Mouse (Mus musculus) bone marrow, adult 2 months (tissue): ENCODE measurements around the gene Upk1a. TPM values are rescaled to one million over a fixed set of nuclear protein-coding genes. Genes with fewer than 3 reads are reported as not detected.

Source experiments
- H3K27ac ChIP-seq: fragments of 200-500 bp; 2 replicates; pipeline ENCODE4 v1.5.1; 2012; ENCODE audit warnings: low read depth, mild to moderate bottlenecking, control low read depth, inconsistent platforms, low read length; ENCODE audit not compliant: control insufficient read depth, poor library complexity, insufficient read depth
- H3K4me1 ChIP-seq: fragments of 200-500 bp; 2 replicates; pipeline ENCODE4 v1.6.1; 2011; ENCODE audit warnings: low read length; ENCODE audit not compliant: control insufficient read depth, insufficient read depth
- H3K4me3 ChIP-seq: fragments of 200-500 bp; replicated peaks from 2 replicates; pipeline ENCODE3; 2011; ENCODE audit warnings: mild to moderate bottlenecking, low read depth, low read length, control low read depth; ENCODE audit not compliant: control insufficient read depth
- CTCF ChIP-seq: fragments of 200-500 bp; IDR thresholded peaks from 2 replicates; pipeline ENCODE4 v1.5.1; 2011; ENCODE audit warnings: low read length, control low read depth; ENCODE audit not compliant: control insufficient read depth, insufficient read depth
- POLR2A ChIP-seq: fragments of 200-500 bp; IDR thresholded peaks from 2 replicates; pipeline ENCODE4 v1.6.1; 2011; ENCODE audit warnings: low read depth, mild to moderate bottlenecking, control low read depth, low read length, borderline replicate concordance; ENCODE audit not compliant: control insufficient read depth
- WGBS: fragments of 180-500 bp; shearing (Covaris S2); methylation state at CpG from one replicate; pipeline ENCODE4 v1.1.7; 2018; 5-methylcytosine and 5-hydroxymethylcytosine counted together
- polyA plus RNA-seq: library from polyadenylated mRNA; stranded (reverse); fragments of >200 nt; gene quantifications from 2 replicates; pipeline ENCODE4 v1.2.4, GENCODE M21; 2011; ENCODE audit warnings: low replicate concordance; ENCODE audit not compliant: missing spikeins, insufficient read depth, insufficient read length

The Upk1a gene
- polyA plus RNA-seq, 1 experiment: 1.4 TPM

DNA sequence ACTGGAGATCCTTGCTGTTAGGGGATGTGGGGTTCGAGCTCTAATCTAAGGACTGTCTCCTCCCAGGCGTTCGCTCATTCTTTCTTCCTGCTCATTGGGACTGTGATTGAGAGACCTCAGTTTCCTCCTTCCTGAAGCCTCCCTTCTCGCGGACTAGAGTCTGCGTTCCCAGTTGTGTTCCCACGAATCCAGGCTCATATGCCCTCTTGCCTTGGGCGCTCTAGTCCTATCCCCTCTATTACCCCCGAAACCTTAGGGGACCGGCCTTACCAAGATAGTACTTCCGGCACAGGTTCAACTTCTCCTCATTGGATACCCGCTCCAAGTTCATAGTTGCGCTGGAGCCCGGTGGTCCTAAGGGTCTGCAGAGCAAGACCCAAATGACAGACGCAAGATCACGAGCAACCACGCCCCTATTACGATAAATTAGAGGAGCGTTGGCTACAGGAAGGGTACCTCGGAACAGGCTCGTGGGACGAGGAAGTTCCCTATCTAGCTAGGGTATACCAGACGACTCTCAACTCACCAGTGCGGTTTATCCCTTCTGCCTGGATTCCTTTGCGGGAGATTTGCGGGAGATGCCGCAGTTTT is 50.0 kb downstream of the Upk1a start:
- peak overlapping the region; percentile 90 for H3K4me3 ChIP-seq
- H3K4me1 ChIP-seq: peaks cover 3% of the 10 kb centered on the region; the same call in 1 of the 2 replicates
- under 1% methylated on average over 27 of the region's 27 CpGs for WGBS
- TF ChIP-seq POLR2A (no peak), CTCF (no peak)
- H3K27ac ChIP-seq: peak overlapping the region; percentile 17

DNA sequence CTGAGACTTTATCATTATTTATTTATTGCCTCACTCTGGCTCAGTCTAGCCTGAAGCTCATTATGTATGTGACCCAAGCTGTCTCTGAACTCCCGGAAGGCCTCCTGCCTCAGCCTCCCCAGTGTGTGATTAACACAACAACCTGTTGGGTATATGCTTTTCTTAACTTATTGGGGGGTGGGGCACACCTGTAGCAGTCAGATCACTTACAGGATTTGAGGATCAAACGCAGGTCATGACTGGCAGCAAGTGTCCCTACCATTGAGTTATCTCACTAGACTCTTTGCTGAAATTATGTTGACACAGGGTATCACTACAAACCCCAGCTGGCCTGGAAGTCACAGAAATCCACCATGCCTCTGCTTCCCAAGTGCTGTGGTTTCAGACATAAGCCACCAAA is 52.4 kb downstream of the Upk1a start:
- WGBS: 81% methylated on average over 2 of the region's 2 CpGs
- H3K4me1 ChIP-seq: peaks cover 3% of the 10 kb centered on the region; the same call in 1 of the 2 replicates
- H3K27ac ChIP-seq: no peak overlapping the region
- TF ChIP-seq CTCF: no peak
- H3K4me3 ChIP-seq: no peak overlapping the region

DNA sequence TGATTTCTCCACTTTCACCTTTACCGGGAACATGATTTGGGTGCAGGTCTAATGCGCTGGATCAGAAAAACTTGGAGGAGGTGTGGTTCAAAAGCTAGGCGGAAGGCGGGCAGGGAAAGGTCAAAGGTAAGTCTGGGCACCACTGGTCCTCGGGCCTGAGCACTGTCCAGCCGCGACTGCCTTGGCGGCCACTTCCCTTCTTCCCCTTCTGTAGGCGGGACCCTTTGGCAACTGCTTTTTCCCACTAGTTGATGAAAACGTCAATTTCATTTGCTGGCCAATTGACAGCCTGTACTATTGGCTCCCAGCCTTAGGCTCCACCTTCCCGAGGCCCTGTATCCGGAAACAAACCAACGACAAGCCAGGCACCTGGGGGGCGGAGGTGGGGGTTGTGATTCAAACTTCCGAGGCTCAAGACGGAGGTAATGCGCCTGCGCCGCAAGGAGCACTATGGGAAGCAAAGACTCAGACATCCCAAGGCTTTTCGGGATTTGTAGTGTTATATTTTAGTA is 53.1 kb downstream of the Upk1a start, which contains the start of gene Lin37:
TSS of gene Lin37 (minus strand) at position 396 of the 512 bp plus-strand sequence.
- Histone ChIP-seq H3K27ac (peak within 1 kb of the TSS; percentile 66), H3K4me3 (peak within 1 kb of the TSS; percentile 81), H3K4me1 (peaks cover 3% of the 10 kb centered on the region; the same call in 1 of the 2 replicates)
- WGBS: under 1% methylated on average over 20 of the region's 20 CpGs
- TF ChIP-seq CTCF: no peak
- peak; percentile 62; the same call in 1 of the 2 replicates for TF ChIP-seq POLR2A

DNA sequence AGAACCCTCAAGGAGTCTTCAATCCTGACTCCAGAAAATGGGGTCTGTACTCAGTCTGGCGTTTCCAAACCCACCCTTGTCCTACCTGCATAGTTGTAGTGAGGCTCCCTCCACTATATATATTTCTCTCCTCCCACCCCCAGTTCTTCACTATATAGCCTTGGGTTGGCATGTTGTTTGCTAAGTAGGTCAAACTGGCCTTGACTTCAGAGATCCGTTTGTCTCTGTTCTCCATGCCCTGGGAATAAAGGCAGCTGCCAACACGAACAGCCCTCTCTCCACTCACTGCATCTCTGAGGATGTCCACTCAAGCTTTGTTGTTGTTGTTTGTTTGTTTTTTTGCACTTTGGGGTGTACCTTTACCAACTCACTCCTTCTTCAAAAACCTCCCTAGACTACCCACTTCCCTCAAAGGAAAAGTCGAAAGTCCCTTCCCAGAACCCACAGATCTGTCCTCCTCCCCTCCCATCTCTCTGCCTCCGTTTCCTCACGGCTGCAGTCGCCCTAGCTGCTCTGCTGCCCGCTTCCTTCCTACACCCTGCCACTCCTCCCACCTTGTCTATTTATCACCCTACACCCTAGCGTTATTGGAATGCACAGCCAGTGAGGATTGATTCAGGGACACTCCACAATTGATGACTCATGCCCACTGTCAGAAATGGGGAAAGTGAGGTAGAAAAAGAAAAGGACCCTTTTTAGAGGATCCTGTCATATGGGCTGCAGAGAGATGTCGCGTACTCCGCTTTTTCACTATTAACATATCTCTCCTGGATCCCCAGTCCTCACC is 53.8 kb downstream of the Upk1a start:
- TF ChIP-seq POLR2A (no peak), CTCF (no peak)
- peak overlapping the region; percentile 81 for H3K4me3 ChIP-seq
- peak overlapping the region; percentile 66 for H3K27ac ChIP-seq
- WGBS: 6% methylated on average over 12 of the region's 12 CpGs
- H3K4me1 ChIP-seq: peaks cover 2% of the 10 kb centered on the region; the same call in 1 of the 2 replicates

DNA sequence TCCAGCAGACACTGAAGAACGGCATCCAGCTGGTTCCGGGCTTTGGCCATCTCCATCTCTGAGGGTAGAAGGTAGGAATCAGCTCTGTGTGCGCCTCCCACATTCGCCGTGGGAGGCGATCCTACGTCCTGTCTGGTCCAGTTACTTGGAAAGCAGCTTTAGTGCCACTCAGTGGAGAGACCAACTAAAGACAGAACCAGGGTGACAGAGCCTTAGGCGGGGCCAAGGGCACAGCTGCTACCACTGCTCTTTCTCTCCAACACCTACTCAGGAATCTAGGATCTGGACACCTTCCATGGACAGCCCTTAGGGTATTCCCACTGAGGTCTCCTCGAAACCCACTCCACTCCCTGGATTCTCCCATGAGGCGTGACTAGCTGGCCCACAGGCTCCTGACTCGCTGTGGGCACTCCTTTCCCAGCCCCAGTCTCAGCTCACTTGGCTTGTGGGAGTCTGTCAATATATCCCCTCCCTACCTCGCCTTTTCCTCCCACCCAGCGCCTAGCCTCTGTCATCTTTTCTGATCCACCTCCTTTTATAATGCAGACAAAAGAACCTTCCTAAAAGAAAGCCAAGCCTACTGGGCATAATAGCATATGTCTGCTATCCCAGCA is 54.6 kb downstream of the Upk1a start:
- H3K27ac ChIP-seq: no peak overlapping the region

DNA sequence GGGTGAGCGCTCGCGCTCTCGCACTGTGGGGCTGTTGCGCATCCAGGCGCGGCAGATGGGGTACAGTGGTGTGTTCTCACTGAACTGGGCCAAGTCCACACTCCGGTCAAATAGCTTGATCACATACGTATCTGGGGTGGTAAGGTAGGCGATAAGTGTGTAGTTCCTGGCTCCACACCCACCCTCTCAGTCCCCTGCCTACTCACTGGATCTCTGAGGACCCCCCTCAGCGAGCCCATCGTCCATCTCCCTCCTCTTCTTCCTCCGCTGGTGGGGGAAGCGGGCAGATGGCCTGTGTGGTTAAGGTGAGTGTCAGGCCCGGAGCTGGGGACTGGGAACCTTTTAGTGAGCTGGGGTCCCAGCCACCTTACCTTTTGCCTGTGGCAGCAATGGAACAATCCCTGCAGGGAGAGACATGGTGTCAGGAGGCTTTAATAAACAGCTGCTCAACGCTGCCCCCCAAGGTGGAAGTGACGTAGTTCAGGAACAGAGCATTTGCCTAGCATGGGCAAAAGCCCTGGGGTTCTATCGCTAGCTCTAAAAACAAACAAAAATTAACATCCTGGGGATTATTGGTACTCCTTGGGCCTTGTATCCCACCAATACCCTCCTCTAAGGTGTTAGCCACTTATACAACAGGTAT is 55.6 kb downstream of the Upk1a start:
- TF ChIP-seq POLR2A (no peak), CTCF (0 out of 2 replicates have a peak, but pooled peaks have one; percentile 23)
- WGBS: 92% methylated on average over 18 of the region's 18 CpGs
- Histone ChIP-seq H3K4me1 (peaks cover 1% of the 10 kb centered on the region; the same call in 1 of the 2 replicates), H3K27ac (no peak overlapping the region), H3K4me3 (no peak overlapping the region)

More for the DNA sequence above, 54.6 kb downstream of the Upk1a start:
- TF ChIP-seq POLR2A (no peak), CTCF (no peak)
- WGBS: 90% methylated on average over 13 of the region's 13 CpGs
- H3K4me1 ChIP-seq: peaks cover 1% of the 10 kb centered on the region; the same call in 1 of the 2 replicates
- no peak overlapping the region for H3K4me3 ChIP-seq

DNA sequence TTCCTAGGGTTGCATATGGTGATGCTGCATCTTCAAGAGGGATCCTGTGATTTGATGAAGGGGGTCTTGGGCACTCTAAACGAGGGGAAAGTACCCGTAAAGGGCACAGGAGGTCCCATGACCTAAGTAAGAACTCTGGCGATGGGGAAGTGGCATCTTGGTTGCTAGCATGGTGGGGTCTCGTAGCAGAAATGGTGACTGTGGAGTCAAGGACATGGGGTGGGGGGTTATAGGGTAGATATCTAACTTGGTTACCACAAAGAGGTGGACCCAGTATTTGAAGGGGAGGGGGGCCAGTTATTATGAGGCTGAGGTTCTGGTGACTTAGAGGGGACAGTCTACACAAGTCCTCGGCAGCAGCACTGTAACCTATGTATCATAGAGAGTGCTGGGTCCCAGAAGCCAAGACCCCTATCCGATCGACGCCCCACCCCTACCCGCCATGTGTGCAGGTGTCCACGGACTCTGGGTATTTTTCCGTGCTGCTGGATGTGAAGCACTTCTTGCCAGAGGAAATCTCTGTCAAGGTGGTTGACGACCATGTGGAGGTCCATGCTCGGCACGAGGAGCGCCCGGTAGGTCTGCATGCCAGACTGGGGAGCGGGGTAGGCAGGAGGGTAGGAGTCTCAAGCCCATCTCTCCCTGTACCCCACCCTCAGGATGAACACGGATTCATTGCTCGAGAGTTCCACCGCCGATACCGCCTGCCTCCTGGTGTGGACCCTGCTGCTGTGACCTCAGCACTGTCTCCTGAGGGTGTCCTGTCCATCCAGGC is 58.6 kb downstream of the Upk1a start:
- no peak overlapping the region for H3K27ac ChIP-seq
- peak overlapping the region; percentile 40 for H3K4me3 ChIP-seq
- H3K4me1 ChIP-seq: peaks cover 1% of the 10 kb centered on the region; the same call in 1 of the 2 replicates
- WGBS: 78% methylated on average over 22 of the region's 22 CpGs
- TF ChIP-seq CTCF: no peak
- no peak for TF ChIP-seq POLR2A

Other genes starting within 250 kb of the Upk1a start
- gene Tyrobp, start 199.1 kb downstream of the Upk1a start, polyA plus RNA-seq: 164 and 433 TPM in 2 replicates
- 47.8 and 107 TPM in 2 replicates for gene Hcst, start 193.0 kb downstream of the Upk1a start, polyA plus RNA-seq
- gene Nfkbid, start 191.1 kb downstream of the Upk1a start, polyA plus RNA-seq: 12.3 and 34.2 TPM in 2 replicates
- 6.2 TPM in 1 of 2 replicates, not detected in the other for gene Aplp1, start 167.3 kb downstream of the Upk1a start, polyA plus RNA-seq
- gene Kirrel2, start 155.2 kb downstream of the Upk1a start, polyA plus RNA-seq: 0.25 and 4.8 TPM in 2 replicates
- 1.5 TPM in 1 of 2 replicates, not detected in the other for gene Nphs1, start 154.5 kb downstream of the Upk1a start, polyA plus RNA-seq
- gene Prodh2, start 119.2 kb downstream of the Upk1a start, polyA plus RNA-seq: 1.9 and 3.1 TPM in 2 replicates
- 45.1 and 61.6 TPM in 2 replicates for gene Arhgap33, start 77.8 kb downstream of the Upk1a start, polyA plus RNA-seq
- 13.1 and 19.0 TPM in 2 replicates for gene Hspb6, start 60.7 kb downstream of the Upk1a start, polyA plus RNA-seq
- gene Proser3, start 60.5 kb downstream of the Upk1a start, polyA plus RNA-seq: 4.2 and 12.8 TPM in 2 replicates
- gene Lin37, start 53.0 kb downstream of the Upk1a start, polyA plus RNA-seq: 22.2 and 47.7 TPM in 2 replicates
- gene U2af1l4, start 49.5 kb downstream of the Upk1a start, polyA plus RNA-seq: 28.8 and 71.1 TPM in 2 replicates
- gene Gm49396, start 49.5 kb downstream of the Upk1a start, polyA plus RNA-seq: 7.6 and 11.0 TPM in 2 replicates
- gene Psenen, start 49.2 kb downstream of the Upk1a start, polyA plus RNA-seq: 50.7 and 98.9 TPM in 2 replicates
- gene Igflr1, start 47.4 kb downstream of the Upk1a start, polyA plus RNA-seq: 11.3 and 15.7 TPM in 2 replicates
- gene Kmt2b, start 24.1 kb downstream of the Upk1a start, polyA plus RNA-seq: 35.5 and 102 TPM in 2 replicates
- 3.1 TPM in 1 of 2 replicates, not detected in the other for gene Zbtb32, start 13.9 kb downstream of the Upk1a start, polyA plus RNA-seq
- 443 and 613 TPM in 2 replicates for gene Cox6b1, start 13.3 kb upstream of the Upk1a start, polyA plus RNA-seq
- not detected in 2 replicates for gene Etv2, start 23.0 kb upstream of the Upk1a start, polyA plus RNA-seq
- gene Rbm42, start 37.5 kb upstream of the Upk1a start, polyA plus RNA-seq: 24.9 and 25.2 TPM in 2 replicates
- gene Haus5, start 52.1 kb upstream of the Upk1a start, polyA plus RNA-seq: 19.5 and 32.1 TPM in 2 replicates
- gene Pmis2, start 58.8 kb upstream of the Upk1a start, polyA plus RNA-seq: not detected in 2 replicates
- not detected in 2 replicates for gene 2200002J24Rik, start 86.1 kb upstream of the Upk1a start, polyA plus RNA-seq
- gene Atp4a, start 99.4 kb upstream of the Upk1a start, polyA plus RNA-seq: 0.95 TPM in 1 of 2 replicates, not detected in the other
- gene Tmem147, start 116.7 kb upstream of the Upk1a start, polyA plus RNA-seq: 49.6 and 95.6 TPM in 2 replicates
- gene Gapdhs, start 130.8 kb upstream of the Upk1a start, polyA plus RNA-seq: not detected in 2 replicates
- gene Sbsn, start 138.6 kb upstream of the Upk1a start, polyA plus RNA-seq: 3.5 and 6.4 TPM in 2 replicates
- gene Dmkn, start 150.9 kb upstream of the Upk1a start, polyA plus RNA-seq: 3.1 TPM in 1 of 2 replicates, not detected in the other
- not detected in 2 replicates for gene Krtdap, start 175.0 kb upstream of the Upk1a start, polyA plus RNA-seq
- gene Ffar2, start 210.9 kb upstream of the Upk1a start, polyA plus RNA-seq: 3.6 and 18.3 TPM in 2 replicates
- not detected in 2 replicates for gene Ffar3, start 243.3 kb upstream of the Upk1a start, polyA plus RNA-seq
- 2.1 and 4.9 TPM in 2 replicates for gene Ffar1, start 248.7 kb upstream of the Upk1a start, polyA plus RNA-seq